Mouse (Mus musculus) megakaryocyte progenitor cell, adult 5-6 weeks (primary cell): ENCODE results near the gene Rap1gap2. TPM values are rescaled to one million over a fixed set of nuclear protein-coding genes. Genes with fewer than 3 reads are reported as not detected.
A peak's percentile ranks its signal among the peaks of the same experiment; 100 is the strongest.

Experiments used
- ATAC-seq: replicated peaks from 2 replicates; pipeline ENCODE4 v1.8.0; 2016; ENCODE audit warnings: mild to moderate bottlenecking, moderate TSS enrichment, inconsistent platforms; ENCODE audit not compliant: poor library complexity
- total RNA-seq, 2 experiments: library from RNA; stranded (forward) in 1 of 2; stranded (reverse) in 1 of 2; fragments of 157-497, 149-512 nt in 1 of 2; fragments of 200-1000 nt in 1 of 2; gene quantifications; 2 replicates each; pipeline versions ENCODE4 v1.2.3 to v1.2.4; 2015 to 2017

The Rap1gap2 gene
- total RNA-seq, 2 experiments from 2014 or later, result 1.3 to 1.4 TPM

DNA sequence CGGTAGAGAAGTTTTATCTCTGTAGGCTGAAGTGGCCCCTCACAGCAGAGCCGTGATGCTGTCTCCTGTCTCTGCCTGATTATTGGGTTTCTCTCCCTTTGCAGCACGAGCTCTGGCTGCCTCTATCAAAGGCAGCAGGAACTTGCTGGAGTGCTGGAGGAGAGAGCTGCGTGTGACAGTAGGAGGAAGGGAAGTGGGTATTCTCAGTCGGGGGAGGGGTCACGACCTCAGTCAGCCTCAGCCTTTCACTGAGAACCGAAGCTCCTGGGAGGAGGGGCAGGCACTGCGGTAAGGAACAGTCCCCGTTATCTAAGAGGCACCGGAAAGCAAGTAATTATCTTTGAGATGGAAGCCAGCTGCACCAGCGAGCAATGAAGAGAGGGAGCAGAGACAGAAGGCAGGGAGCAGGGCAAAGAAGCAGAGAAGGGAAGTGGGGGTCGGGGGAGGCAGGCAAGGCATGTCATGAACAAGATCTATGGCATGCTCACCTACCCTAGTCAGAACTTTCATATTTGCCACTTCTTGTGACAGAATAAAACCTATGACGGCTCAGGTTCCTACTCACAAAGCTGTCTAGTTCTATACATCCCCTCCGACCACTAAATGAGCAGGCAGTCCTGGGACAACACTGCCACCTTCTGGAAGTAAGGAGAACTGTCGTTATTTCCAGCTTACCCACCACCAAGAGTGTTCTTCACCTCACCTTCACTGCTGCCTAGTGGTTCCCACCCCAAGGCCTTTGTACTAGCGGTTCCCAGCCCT, 63.6 kb downstream of the Rap1gap2 start:
- peak; percentile 79 for ATAC-seq

DNA sequence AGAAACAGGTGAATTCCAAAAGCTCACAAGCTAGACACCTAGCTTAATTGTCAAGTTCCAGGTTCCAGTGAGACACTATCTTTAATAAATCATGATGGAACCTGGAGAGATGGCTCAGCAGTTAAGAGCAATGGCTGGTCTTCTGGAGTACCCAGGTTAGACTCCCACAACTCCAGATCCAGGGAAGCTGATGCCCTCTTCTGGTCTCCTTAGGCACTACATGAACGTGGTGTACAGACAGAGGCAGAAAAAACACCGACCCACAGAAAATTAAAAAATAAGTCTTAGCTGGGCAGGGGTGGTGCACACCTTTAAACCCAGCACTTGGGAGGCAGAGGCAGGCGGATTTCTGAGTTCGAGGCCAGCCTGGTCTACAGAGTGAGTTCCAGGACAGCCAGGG, 64.5 kb downstream of the Rap1gap2 start:
- peak; percentile 54 for ATAC-seq

DNA sequence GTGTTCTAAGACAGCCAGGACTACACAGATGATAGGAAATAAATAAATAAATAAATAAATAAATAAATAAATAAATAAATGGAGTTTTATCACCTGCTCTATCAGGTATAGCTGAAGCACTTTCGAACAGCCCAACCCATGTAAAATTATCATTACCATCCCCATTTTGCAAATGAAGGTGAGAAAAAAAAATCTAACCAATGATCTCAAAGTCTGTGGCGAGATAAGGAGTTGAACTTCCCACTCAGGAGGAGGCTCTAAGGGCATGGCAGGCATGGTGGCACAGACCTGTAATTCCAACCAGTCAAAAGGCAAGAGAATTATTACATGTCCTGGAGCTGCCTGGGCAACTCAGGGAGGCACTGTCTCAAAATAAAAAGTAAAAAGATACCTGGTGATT, 65.2 kb downstream of the Rap1gap2 start:
- ATAC-seq, result no peak

DNA sequence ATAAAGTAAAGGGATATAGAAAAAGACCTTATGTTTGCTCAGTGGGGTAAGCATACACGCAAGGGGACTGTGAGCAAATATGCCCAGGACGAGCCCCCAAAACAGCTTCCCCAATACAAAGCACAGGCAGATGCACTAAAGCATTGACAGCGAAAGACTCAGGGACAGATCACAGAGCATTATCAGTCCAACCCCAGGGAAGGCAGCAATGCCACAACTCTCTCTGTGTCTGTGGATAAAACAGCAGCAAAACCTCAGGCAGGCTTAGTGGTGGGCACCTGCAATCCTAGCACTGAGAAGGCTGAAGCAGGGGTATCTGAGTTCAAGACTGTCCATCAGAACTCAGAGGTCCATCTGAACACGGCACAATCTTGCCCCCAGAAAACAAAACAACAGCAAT, 73.4 kb downstream of the Rap1gap2 start:
- ATAC-seq, result peak; percentile 85

DNA sequence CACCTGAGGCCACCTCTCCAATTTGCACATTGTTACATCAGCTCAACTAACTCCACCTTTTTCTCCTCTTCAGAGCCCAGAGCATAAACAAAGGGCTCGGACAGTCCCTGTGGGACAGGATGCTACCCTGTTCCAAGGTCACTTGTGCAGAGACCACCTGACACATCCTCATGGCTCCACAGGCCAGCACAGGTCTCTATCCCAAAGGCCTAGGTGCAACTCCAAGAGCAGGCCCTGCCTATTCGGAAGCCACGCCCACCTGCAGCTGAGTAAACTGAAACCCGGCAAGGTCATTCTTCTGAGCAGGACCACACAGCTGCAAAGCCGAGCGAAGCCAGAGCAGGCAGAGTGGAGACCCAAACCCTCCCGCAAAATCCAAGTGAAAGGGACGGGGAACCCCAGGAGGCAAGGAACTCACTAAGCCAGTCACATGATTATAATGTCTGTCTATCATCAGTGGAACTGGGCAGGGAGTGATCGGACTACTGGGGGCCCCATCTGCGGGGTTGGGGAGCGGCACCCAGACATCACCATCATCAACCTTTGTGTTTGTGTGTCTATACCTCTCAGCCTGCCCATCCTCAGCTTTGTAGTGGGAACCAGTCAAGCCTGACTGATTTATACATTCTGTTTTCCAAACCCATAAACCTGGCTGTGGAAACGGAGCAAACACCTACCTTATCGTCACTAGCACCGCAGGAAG, 74.4 kb downstream of the Rap1gap2 start:
- ATAC-seq, result no peak

DNA sequence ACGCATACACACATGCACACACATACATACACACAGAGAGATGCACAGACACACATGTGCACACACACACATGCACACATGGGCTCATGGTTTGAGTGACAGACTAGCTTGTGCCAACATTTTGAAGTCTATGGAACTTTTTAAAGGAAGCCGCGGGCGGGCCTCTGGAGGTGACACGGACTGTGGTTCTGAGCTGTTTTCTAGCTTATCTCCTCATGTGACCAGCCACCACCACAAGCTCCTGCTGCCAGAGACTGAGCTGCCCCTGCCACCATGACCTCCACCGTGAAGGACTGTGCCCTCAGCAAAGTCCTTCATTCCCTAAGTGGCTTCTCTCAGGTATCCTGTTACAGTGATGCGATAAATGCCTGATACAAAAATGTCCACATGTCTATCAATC, 76.3 kb downstream of the Rap1gap2 start:
- peak; percentile 27; the same call in 1 of the 2 replicates for ATAC-seq

DNA sequence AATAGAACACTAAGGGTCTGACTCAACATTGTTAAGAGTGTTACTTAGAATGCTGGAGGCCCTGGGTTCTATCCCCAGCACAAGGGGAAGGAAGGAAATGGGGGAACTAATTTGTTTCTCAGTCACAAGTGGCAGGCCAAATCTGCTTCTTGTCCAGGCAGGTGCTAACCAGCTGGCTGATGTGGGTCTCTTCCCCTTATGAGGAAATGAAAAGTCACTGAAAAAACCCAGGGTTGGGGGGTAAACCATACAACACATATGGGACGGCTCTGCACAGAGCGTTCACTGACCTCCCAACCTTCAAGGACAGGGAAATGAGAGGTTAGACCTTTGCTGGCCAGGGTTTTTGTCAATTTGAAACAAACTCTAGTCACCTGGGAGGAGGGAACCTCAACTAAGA, 77.7 kb downstream of the Rap1gap2 start:
- no peak for ATAC-seq

DNA sequence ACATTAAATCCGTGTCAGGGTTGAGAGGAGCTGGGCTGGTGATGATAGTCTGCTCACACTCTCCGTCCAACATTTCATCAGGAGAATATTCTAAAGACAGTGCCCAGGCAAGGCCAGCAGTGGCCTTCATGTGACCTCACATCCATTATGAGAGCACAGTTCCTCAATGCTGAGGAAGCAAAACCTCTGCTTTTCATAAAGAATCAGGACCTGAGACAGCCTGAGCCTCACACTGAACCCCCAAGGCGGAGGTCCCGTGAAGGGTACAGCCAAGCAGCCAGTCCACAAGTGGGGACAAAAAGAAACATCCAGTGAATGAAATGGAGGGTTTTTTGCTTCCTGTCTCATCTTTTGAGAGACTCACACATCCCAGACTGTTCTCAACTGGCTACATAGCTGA, 78.3 kb downstream of the Rap1gap2 start:
- ATAC-seq, result no peak

DNA sequence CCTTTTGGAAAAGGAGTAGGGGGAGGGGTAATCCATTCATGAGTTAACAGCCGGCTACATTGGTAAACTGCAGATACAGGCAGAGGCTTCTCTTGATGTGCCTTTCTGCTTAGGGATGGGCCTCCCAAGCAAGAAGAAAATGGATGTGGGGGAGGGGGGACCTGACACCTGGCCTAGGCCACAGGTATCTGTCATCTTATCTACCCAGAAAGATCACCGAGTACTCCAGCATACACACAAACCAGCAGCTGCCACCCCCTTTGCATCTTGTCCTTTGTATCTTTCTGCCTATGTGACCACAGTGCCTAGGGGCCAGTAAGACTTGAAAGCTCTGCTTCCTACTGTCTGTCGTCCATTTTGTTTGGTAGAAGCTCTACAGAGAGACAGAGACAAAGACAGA, 79.0 kb downstream of the Rap1gap2 start:
- ATAC-seq, result no peak

DNA sequence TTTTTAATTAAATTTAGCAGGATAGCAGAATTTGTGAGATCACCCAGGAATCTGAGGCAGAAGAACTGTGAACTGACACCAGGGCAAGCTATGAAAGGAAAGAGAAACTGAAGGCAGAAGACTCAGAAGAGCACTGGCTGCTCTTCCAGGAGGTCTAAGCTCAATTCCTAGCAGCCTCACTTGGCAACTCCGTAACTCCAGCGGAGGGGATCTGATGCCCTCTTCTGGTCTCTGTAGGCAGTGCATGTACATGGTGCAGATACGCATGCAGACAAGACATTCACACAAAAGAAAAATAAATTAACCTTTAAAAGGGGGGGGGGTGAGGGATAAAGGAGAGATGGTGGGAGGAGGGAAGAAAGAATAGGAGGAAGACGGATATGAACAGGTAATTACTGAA, 80.9 kb downstream of the Rap1gap2 start:
- peak; percentile 56; the same call in 1 of the 2 replicates for ATAC-seq

DNA sequence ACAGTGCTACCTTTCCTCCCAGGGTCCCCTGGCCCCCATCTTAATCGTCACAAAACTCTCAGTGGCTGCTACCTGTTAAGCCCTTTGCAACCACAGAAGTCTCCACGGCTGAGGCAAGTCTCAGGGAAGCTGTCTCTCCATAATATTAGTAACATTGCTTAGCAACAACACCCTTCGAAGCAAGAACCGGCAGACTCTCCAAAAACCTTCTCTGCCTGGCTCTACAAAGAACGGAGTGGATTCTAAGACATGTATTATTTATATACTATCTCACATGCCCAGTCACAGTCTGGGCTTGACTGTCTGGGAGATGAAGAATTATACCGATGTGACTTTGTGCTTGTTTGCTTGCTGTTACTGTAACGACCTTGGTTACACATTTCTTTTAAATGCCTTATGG, 83.2 kb downstream of the Rap1gap2 start:
- no peak for ATAC-seq

DNA sequence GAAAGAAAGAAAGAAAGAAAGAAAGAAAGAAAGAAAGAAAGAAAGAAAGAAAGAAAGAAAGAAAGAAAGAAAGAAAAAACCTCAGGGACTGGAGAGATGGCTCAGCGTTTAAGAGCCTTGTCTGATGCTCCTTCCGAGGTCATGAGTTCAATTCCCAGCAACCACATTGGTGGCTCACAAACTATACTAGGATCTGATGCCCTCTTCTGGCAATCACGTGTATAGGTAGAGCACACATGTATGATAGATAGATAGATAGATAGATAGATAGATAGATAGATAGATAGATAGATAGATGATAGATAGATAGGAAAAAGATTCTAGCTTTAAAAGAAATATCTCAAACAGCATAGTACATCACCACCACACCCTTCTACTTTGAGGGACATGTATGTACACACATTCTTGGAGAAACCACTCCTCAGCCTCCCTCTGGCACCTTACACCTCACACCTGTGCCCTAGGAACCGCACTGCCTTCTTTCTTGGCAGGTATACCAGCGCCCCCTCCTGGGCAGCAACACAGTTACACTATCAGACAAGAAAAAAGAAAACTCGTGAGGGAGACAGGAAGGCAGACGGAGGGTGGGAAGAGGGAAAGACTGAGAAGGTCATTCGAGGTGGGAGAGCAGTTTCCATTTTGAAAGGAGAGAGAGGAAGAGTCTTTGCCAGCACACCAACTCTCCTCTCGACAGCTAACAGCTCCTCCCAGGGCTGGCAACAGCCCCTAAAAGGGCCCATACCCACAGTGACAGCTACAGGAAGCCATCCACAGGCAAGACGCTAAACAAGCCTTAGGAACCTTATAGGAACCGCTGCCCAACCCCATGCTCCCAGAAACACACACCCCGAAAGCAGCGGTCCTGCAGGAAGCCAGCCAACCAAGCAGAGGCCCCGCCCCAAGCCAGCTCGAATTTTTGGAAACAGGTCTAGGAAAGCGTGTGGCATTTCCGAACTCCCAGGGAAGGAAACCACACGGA, 84.2 kb downstream of the Rap1gap2 start:
- ATAC-seq, result peak; percentile 45

DNA sequence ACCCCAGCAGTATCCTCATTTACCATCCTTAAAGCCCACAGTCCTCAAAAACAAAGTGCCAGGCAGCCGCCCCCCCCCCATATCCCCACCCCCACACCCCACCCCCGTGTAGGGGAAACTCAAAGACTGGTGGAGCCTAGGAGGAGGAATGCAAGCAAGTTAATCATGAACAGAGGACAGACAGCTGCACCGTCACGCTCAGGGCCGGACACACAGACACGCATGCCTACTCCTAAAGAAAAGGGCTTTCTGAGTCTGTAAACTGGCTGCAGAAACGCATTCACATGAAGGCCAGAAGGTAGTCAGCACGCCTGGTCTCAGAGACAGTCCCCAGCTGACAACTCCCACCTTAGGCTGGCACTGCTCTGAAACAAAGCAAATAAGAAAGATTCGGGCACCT, 85.1 kb downstream of the Rap1gap2 start:
- ATAC-seq, result no peak

DNA sequence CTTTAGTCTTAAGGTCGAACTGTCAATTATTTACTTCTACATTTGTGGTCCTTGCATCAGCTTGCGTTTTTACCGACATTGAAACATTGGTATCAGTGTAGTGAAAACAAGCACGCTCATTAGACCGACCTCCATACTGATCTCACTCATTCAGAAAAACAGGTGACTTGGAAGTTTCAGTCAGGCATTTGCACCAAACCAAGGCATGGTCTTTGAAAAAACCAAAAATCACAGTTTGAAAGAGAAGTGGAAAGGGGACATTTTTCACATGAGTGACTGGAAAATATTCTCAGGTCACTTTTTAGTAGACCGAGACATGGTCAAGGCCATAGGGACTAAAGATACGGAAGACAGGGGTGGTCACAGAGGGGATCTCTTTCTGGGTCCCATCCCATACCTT, 85.5 kb downstream of the Rap1gap2 start:
- ATAC-seq, result no peak

DNA sequence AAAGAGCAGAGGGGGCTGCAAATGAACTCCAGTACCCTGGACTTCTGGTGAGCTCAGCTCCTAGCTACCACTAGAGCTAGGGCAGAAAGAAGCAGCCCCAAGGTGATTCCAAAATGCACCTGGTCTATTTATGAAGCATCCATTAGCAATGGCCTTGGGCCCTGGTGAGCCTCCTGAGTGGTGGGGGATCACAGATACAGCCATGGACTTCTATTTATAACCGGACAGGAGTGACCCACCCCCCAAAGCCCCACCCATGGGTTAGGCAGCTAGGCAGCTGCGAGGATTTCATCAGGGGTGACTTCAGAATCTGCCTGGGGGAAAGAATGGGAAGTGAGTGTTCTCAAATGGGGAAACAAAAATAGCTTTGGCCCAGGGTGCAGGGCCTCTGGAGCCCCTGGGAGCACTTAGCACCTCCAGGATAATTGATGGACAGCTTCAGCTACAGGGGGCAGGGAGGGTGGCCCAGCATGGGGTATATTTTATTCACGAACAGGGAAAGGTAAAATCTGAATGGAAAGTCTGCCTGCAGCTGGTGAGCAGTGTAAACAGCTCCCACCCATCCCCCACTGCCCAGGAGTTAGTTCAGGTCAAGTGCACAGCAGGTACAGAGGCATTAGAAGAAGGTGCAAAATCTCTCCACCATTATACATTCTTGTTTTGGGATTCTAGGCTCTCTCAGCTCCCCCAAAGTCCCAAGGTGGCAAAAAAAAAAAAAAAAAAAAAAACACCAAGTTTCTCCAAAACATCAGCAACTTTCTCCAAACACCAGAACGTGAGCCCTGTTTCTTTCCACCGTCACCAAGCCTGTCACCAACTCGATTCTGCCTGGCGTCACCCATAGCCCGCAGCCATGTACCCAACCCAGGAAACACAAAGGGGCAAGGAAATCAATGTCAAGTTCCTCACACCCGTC, 86.4 kb downstream of the Rap1gap2 start:
- peak; percentile 63 for ATAC-seq

DNA sequence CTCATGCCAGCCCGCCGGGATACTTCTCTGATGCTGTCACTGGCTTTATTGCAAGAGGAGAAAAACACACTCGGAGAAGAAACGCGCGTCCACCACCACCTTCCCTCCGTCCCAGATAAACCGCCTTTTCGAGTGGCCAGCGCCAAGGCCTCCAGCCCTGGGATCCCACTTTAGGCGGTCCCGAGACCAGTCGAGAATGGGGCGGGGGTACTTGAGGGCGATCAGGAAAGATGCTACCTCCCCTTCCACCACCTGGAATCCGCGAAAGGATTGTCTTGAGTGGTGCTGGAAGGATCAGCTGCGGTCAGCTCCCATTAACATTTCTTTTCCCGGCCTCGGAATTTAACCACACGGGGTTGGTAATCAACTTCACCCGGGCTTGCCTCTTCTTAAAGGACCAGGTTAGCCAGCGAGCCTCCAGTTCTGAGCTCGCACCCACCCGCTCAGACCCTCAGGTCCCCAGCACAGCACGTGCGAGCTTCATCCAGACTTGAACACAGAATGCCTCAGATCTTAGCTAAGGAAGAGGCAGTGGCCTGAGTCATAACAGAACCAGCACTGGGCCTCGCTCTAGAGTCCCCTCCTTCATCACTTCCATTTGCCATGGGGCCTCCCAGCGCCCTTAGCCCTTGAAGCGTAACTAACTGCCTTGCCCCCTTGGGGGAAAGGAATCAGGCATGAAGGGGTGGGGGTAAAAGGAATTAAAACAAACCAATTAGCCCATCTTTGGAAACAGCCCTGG, 87.3 kb downstream of the Rap1gap2 start:
- no peak for ATAC-seq

DNA sequence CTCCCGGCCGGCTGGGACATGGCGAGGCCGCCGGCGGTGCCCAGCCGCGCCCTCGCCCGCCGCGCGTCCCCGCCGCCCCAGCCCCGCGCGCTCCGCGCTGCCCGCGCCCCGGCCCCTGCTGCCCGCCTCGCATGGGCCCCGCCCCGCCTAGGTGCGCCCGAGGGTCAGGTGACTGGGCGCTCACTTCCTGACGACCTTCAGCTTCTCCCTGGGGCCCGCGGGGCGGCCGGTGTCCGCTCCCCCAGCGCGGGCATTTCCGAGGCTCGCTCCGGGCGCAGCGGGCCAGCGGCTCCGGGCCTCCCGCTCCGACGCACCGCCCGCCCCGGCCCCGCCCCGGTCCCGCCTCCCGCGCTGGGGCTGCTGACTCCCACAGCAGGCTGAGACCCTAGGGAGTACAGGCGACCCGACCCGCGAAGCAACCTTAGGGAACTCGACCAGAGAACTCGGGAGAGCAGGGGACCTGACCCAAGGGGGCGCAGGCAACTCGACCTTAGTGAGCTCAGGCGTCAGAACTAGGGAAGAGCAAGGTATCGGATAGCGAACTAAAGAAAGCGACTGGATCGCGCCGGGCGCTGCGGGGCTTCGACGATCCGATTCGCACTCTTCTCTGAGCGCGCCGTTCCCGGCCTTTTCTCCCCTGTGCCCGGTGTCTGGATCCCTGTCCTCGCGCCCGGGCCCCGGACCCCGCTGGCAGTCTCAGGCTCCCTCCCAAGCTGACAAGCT, 88.1 kb downstream of the Rap1gap2 start:
- peak; percentile 13; the same call in 1 of the 2 replicates for ATAC-seq

DNA sequence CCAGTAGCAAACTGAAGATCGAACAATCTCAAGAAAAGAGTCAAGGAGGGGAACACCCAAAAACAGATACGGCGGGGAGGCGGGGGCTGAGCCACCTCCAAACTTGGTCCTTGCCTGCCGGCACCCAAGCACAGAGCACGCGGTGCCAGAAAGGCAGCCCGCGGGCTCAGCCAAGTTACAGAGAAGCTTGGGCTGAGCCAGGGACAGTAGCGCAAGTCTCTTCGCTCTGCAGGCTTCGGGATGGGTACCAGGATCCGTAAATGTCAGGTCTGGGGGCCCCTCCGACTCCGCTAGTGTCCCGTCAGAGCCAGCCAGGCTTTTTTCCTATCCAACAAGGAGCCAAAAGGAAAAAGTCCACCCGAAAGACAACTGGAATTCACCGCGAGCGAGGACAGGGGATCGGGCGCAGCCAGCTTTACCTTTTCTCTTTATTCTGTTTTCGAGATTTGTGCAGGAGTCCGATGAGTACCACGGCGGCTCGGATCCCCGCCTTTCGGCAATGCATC, 88.7 kb downstream of the Rap1gap2 start:
- 0 out of 2 replicates have a peak, but pooled peaks have one; percentile 18 for ATAC-seq

DNA sequence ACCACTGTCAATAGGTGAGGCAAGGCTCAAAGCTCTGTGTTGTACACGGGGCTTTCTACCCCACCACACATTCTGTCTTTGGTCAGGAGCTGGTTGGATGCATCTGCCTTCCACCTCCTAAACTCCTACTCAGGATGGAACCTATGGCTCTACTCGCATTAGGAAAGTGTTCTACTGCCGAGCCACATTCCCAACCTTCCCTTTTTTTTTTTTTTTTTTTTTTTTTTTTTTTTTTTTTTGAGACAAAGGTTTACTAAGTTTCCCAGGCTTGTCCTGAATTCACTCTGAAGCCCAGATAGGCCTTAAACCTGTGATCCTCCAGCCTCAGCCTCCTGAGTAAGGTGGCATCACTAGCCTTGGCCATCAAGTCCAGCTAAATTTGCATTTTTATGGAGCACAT, 90.5 kb downstream of the Rap1gap2 start:
- no peak for ATAC-seq
